Mouse (Mus musculus) brain, embryonic 18.5 days (tissue): Measurements from ENCODE around the gene Slc8a1.

Source experiments
- DNase-seq: peaks from one replicate; pipeline ENCODE4 v3.0.0-alpha.2; 2012; ENCODE audit warnings: low read depth, low spot score

The Slc8a1 gene

DNA sequence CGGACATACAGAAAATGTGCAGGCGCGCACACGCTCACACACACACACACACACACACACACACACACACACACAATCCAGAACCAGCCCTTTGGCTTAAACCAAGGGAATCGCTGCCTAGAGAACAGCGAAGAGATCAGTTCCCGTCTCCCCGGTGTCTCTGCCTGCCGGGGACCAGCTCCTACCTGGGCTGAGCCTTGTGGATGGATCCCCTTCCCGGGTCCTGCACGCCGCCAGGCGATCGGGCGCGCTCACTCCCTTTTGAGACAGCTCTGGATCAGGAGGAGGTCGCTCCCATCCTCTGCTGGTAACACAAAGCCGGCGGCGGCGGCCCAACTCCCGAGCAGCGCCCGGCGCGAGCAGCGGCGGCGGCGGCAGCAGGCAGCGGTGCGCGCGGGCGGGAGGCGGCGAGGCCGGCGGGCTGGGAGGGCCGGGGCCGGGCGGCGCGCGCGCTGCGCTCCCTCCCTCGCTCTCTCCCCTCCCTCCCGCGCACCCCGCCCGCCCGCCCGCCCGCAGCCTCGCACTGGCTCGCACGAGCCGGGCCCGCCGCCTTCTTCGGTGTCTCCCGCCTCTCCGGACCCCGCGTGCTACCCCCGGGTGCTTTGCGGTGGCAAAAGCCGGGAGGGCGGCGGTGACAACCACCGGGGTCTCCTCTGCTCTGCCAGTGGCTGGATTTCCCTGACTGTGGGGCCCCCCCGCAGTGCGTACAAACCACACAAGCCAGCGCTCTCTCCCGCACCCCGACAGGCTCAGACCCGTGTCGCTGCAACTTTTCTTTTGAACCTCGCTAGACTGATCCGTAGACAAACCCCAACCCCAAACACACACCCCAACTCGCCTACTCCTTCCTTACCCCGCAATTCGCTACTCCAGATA is 68.1 kb downstream of the Slc8a1 start:
- peak; percentile 49 for DNase-seq

DNA sequence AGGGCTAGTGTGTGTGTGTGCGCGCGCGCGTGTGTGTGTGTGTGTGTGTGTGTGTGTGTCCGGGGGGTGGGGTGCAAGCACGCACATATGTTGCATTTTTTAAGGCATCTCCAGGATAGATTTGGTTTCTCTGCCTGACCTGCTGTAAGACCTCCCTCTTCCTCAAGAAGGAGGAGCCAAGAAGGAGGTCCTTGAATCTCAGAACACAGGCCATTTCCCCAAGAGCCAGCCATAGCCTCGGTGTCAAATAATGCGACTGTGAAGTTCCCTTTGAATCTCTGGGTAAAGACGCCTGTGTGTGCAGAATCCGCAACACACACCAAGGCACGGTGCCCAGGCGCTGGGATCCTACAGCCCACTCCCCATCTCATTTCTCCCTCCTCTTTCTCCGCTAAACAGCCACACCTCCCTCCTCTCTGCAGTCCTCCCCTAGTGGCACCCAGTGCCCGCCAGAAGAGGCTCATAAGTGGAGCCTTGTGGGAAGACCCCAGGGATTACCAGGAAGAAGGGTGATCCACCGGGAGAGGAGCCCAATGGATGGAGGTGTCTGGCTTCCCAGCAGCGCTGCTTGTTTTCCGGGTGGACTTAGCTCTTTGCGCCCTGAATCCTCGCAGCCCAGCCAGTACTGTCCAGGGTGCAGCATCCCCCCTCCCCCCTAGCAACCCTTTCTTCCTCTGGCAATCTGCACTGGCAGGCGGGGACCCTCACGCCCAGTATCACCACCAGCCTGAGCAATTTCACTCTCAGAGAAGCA is 68.9 kb downstream of the Slc8a1 start:
- DNase-seq: peak; percentile 43

DNA sequence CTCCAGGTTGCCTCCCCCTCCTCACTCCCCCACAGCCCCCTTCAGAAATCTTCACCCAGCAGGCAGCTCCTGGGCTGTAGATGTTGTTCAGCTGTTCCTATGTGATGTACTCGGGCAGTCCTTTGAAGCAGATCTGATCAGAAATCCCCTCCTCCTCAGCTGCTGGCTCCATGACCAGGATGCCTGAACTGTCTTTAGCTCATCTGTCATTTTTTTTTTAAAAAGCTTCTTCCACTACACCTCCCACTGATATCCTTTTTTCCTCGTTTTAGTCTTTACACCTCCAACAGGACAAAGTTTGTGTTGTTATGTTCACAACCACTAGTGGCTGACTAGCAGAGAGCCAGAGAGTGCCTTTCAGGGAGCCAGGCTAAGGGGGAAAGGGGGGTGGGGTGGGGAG is 69.7 kb downstream of the Slc8a1 start:
- DNase-seq: no peak

DNA sequence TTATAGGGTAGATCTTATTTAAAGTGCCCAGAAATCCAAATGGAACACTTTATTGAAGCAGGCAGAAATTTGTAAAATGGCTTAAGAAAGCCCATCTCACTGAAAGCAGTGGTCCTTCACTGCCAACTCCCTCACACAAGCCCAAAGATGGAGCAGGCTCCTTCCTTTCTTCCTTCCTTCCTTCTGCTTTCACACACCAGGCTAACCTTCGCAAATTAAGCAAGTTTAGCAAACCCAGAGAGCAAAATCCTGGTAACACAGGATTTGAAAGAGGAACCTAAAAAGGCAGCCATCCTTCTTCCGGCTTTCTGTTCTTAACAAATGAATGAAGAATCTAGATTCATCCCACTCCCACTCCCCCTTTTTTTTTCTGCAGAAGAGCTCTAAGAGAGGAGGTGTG is 70.2 kb downstream of the Slc8a1 start:
- DNase-seq: no peak

DNA sequence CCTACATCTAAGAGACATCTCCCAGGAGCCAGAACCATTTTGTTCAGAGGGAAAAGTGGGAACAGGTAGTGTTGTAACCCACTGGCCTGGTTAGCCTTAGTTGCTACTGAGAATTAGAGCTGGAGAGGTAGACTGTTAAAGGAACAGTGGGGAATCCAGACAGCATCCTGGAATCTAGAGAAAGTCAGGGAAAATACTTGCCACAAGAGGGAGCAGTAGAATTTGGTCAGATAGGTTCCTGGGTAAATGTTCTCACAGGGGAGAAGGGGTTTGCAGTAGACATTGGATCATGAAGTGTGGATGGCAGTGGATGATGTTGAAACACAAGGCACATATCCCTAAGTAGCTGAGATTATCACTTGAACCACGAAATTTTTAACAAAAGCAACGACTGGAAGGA is 71.6 kb downstream of the Slc8a1 start:
- DNase-seq: peak; percentile 30

DNA sequence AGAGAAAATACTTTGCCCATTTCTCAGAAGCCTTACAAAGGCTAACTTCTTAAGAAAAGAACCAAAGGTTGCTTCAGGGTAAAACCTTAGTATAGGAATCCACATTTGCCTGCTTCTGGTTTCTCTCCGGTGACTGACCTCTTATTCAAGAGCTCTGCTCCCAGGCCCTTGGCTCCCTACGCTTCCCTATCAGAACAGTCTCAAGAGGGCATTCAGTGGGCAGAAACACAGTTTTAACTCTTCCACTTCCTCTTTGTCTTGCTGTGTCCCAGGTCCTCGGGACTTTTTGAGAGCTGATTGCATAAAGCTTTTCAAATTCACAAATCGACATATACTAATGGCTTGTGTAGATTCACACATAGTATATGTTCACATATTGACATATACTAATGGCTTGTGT is 73.3 kb downstream of the Slc8a1 start:
- DNase-seq: no peak

DNA sequence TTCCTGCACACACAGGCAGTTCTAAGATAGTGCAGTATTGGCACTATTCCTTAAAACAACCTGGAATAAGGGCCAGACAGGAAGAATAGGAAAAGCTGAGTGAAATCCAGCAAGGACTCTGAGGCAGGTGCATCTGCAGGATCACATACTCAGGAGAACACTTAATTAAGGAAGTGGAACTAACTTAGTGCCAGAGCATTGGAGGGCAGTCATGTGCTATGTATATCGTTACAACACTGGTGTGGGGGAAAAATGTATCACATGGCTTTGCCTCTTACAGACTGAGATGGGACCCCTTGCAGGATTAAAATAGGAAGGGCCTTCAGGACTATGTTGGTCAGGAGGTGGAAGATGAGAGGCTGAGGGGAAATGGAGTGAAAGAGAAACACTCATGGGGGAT is 80.3 kb downstream of the Slc8a1 start:
- no peak for DNase-seq

DNA sequence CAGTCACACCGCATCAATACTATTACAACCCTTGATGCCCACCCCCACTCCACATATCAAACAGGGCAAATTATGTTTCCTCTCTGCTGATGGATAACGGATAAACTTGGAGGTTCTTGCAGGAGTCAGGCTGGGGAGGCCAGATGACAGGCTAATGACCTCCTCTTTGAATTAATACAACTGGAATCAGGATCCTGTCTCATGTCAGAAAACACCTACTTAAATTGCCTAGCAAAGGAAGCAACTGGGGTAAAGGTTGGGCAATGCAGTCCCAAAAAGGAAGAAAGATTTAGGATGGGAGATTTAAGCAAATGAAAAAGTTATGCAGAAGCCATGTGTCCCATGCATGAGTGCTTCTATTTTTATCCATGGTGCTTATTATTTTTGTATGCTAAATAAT is 83.6 kb downstream of the Slc8a1 start:
- no peak for DNase-seq

DNA sequence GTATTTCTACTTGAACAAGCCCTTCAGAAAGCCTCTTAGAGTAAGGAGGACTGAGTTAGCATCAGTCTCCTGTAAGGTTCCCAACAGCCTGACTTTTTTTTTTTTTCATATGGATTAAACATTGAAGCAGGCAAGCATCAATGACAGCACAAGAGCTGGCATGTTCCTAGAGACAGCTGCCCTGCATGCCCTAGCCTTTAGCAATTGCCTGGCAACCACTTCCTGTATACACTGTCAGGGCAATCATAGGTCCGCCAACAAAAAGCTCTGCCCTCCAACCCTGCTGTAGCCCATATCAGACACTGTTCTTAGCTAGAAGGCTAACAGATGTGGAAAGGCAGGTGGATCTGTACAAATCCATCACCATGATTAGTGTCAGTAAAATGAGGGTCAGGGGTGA is 85.2 kb downstream of the Slc8a1 start:
- DNase-seq: no peak

DNA sequence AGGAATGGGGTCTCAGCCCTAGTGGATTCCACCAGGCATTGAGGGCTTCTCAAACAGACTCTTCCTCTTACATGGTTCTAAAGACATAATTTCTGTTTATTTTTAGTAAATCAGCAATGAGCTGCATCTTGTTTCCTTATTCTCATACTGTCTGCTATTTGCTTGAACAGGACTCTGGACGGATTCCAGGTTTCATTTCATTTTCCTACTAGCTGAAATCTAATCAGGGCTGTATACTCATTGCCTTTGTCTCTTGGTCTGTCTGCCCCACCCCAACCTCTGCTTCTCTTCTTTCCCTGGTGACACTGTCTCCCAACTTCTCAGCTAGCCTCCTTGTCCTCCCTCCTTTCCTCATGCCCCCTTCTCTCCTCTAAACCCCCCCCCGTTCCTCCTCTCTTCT is 101.4 kb downstream of the Slc8a1 start:
- no peak for DNase-seq

DNA sequence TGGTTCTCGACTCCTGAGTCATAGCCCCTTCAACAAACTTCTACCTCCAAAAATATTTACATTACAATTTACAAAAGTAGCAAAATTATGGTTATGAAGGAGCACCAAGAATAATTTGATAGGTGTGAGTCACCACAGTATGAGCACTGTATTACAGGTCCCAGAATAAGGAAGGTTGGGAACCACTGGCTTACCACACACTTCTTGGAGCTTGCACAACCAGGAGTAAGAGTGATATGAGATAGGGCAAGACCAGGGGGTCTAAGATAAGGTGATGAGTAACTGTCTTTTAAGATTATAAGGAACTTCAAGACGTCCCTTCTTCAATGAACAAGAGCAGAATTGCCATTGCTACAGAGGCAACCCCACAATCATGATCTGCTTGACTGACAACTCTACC is 107.7 kb downstream of the Slc8a1 start:
- no peak for DNase-seq

DNA sequence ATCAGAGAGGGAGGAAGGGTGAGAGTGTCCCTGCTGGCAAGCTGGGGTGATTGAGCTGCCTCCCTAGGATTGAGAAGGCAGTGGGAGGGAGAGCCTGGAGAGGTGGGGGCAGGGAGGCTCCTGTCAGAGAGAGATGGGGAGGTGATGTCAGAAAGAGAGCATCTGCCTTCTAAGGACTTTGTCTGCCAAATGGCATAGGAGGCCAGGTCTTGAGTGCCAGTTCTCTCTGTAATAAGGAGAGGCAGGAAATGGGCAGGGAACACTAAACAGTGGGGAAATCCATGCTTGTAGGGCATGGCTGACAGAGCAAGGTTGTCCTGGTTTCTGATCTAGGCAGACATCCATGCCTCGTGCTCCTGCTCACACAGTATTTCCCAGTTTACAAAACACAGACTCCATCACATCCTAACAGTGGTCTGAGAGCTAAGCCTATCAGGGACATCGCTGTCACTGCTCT is 117.0 kb downstream of the Slc8a1 start:
- DNase-seq: no peak

DNA sequence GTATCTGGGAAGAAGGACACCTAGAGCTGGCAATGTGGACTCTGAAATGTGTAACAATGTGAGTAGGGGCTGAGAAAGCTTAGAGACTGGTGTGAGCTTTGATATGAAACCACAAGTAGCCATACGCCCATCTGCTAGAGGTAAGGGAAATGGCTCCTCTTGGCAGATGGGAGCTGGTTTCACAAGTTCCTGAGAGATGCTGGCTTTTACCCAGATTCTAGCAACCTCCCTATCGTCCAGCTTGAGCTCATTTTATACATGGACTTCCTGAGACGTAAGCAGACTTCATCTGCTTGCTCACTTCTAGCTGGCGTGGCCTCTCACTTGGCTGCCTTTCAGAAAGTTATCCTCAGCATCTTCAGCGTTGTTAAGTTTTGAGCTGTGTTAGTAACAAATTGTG is 119.7 kb downstream of the Slc8a1 start:
- DNase-seq: no peak

DNA sequence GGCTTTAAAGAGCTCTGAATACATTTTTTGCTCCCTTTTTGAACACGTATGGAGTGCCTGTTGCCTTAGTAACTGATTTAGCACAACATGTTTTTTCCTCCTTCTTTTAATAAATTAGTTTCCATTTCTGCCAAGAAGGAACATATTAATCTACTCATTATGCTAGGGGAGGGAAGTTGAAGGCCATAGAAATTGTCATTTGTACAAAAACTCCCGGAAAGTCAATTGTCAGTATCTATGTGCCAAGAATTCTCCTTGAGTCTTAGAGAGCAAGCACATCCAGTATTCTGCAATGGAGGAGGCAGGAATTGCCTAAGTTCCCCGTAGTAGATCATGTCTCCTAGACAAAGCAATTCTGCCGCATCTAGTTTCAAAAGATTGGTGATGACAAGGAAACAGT is 121.9 kb downstream of the Slc8a1 start:
- DNase-seq: no peak

DNA sequence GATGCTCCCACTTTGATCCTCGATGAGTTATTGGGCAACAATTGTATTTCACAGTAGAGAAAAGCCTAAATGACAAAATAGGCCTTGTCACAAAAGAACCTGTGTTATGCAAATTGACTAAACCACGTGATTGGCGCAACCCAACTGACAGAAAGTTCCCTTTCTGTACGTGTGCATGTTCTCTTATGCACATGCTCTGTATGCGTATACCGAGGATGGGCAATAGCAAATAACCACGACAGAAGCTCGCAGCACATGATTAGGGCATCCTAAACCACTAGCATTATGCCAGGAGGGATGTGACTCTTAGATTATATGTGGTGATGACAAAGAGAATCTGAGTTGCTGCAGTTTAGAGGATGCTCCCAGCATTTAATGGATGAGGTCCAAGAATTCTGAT is 122.8 kb downstream of the Slc8a1 start:
- DNase-seq: no peak

DNA sequence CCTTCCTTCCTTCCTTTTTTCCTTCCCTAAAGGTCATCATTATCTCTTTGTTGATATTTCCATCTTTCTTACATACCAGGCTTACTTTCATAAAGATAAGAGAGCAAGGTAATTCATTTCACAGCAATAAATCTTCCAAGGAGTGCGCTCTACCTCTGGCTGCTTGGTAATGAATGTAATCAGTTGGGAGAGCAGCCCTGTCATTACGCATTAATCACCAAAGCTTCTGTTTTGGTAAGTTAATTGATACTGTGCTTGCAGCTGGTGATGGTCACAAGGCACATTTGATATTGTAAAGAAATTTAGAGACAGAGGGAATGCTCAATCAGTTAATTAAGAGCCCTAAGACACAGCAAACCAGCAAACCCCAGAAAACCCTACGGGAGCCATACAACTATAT is 130.7 kb downstream of the Slc8a1 start:
- no peak for DNase-seq

DNA sequence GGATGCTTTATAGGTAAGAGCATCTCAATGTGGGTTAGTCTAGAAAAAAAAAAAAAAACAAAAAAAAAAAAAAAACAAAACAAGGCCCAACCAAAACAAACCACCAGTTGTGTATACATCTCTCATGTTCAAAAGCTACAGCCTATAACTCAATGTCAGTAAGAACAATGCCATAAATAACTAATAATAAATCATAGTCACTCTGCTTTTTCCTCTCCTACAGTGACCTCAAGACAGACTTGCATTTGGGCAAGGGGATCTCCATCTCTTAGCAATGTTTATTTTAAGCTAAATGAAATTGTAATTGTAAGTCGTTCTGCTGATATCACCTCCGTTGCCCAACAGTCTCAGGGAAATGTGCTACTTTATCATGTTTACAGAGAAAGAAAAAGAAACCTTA is 132.1 kb downstream of the Slc8a1 start:
- DNase-seq: no peak

DNA sequence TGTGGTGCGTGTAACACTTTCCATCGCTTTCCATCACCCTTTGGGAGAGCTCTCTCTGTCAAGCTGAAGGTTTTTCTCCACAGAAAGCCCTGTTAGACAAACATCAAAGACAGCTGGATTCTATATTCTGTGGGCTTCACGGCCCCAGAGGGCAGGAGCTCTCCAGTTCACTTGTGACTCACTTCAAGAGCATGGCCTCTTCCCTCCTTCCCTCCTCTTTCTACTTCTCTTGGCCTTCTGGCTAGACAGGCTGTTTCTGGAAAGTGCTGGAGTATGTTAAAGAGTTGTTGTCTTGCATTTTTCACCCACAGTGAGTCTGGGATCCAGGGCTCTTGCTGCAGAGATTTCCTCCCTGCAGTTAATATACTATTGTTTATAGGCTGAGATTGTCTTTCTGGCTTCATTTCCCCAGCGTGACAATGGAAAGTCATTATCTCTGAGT is 132.9 kb downstream of the Slc8a1 start:
- DNase-seq: no peak

DNA sequence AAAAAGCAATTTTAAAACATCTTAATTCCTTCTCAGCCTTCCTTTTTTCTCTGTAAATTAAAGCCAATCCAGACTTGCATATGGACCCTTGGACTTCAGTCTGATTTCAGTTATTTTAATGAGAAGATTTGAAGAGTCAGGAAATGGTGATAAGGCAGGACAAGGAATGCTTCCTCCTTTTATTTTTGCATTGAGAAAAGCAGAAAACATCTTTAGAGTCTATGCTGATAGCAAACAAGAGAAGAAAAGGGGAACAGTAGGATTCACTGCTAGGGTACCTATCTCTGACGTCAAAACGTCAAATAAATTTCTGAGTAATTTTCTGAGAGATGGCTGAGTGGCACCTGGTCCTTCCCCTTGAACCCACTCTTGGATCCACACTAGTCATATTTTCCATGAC is 139.1 kb downstream of the Slc8a1 start:
- no peak for DNase-seq

DNA sequence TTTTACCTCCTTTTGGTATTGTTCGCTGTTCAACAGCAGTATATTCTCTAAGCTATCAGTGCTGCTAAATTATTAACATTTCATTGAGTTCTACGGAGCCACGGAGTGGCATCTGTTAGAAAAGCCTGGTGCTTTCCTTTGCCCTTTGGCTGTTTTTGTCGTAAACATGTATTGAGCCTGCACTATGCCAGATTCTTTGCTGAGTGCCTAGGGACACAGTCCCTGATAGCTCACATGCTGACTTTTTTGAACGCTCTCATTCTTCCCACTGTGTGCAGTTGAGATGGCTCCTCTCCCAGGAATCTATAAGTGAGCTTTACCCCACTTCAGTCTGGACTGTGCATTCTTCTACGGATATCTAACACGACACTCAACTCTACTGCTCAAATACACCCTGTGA is 148.4 kb downstream of the Slc8a1 start:
- DNase-seq: no peak

DNA sequence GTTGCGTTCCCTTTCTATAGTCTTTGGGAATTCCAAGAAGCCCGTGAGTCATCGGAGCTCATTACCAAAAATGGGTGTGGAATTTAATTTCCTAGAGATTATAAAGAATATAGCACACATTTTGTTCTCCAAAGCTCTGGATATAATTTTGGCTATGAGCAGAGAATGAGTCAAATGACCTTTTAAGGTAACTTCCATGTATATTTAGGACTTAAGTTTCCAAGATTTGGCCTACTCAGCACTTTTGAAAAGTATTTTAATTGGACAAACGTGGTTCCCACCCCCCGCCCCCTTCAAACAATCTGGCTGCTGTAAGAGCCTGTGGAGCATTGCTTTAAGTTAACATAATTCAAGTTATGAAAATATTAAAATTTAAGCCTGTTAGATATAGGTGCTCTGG is 151.4 kb downstream of the Slc8a1 start:
- no peak for DNase-seq

DNA sequence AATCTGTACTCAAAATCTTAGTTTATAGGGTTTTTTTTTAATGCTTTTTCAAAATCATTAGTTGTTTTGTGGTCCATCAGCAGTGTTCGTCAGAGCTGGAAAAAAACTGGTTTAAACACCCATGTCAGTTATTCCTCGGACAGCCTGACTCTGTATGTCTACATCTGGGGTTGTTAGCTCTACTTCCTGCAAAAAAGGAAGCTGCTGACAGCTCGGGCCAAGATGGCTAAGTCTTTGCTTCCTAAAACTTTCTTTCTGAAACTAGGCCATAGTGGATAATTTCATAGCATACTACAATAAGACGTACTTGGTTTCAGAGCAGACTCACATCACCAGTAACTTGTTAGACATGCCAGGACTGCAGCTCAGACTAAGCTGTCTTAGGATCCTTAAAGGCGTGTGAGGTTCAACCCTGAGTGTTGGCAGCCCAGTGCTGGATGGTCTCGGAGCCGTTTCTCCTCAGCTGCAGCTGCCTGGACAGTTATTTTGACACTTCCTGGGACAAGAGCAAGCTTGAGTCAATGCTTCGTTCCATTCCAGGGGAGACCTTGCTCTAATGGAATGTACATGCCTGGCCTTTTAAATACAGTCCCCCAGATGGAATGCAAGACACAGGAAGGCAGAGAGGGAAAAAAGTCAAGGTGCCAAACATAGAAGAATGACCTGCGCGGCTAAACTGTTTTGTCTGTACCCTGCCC is 158.3 kb downstream of the Slc8a1 start:
- DNase-seq: no peak
